ENCODE assay signal across 9 mouse cellular contexts in the genomic region with DNA sequence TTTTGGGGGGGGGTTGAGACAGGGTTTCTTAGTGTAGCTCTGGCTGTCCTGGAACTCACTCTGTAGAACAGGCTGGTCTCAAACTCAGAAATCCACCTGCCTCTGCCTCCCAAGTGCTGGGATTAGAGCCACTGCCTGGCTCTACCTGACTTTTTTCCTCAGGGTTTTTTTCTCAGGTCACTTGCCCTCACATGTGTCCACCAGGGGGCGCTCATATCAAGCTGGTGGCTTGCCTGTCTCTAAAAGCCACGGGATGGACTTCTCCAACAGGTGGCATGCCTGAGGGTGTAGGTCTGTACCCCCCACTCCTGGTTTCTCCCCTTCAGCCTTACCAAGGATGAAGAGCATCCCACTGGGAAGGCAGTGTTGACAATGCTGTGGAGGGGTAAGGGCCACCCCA. TPM values are rescaled to one million over a fixed set of nuclear protein-coding genes. Genes with fewer than 3 reads are reported as not detected.
A peak's percentile ranks its signal among the peaks of the same experiment; 100 is the strongest.
DNase-seq lines count a peak whose midpoint lies in the region; ATAC-seq and TF ChIP-seq lines count a peak whose summit lies in the region.
"Had no signal": no experiment of that assay in that cellular context is flagged by ENCODE, and none has a peak within 500 bp of the region (broad histone marks: within the 10 kb centered on the region; RNA-seq: fewer than 3 reads in every experiment).

No protein-coding gene starts in this region.

- H3K27me3 ChIP-seq in heart, embryonic 11.5 days (ENCODE audit: control insufficient read depth, insufficient read depth, low read length), result peaks cover 53% of the 10 kb centered on the region
- H3K27me3 ChIP-seq in myocyte (ENCODE audit: control insufficient read depth, insufficient read depth, insufficient read length), result no peaks in the 10 kb centered on the region

- no peak for TF ChIP-seq POLR2A in cortical plate, adult 2 months (IDR thresholded peaks at IDR 0.05; ENCODE audit: extremely low read depth, insufficient read depth, low read length)
- no peak for TF ChIP-seq POLR2A in myocyte (IDR thresholded peaks at IDR 0.05; ENCODE audit: insufficient read length, low read depth)

- H3K4me1 ChIP-seq in heart, embryonic 11.5 days (ENCODE audit: control insufficient read depth, insufficient read depth, low read length), result peaks cover 7% of the 10 kb centered on the region
- H3K4me1 ChIP-seq in cortical plate, adult 2 months (ENCODE audit: control insufficient read depth, insufficient read depth, low read length), result no peaks in the 10 kb centered on the region

- no peak overlapping the region for H3K4me3 ChIP-seq in heart, embryonic 11.5 days (ENCODE audit: low read depth, low read length)
- no peak overlapping the region for H3K4me3 ChIP-seq in cortical plate, adult 2 months (ENCODE audit: insufficient read depth, low read length)
- no peak overlapping the region for H3K4me3 ChIP-seq in left cerebral cortex, adult 2 months
- H3K4me3 ChIP-seq in myocyte, result no peak overlapping the region
- H3K4me3 ChIP-seq: midbrain, embryonic 12.5 days had no signal

- 2% methylated on average over 2 of the region's 2 CpGs for WGBS in heart, embryonic 11.5 days (ENCODE audit: insufficient replicate concordance)

- H3K9me3 ChIP-seq in heart, embryonic 11.5 days (replicated peaks; ENCODE audit: control insufficient read depth, low read length), result peaks cover 4% of the 10 kb centered on the region

- TF ChIP-seq CTCF in cortical plate, adult 2 months (IDR thresholded peaks at IDR 0.05; ENCODE audit: extremely low read depth, insufficient read depth, low read length), result peak; percentile 76
- TF ChIP-seq CTCF in left cerebral cortex, adult 2 months (IDR thresholded peaks at IDR 0.05), result peak; percentile 87

- no peak overlapping the region for H3K9ac ChIP-seq in heart, embryonic 11.5 days (ENCODE audit: low read depth, low read length)
- H3K9ac ChIP-seq: midbrain, embryonic 12.5 days had no signal

- H3K36me3 ChIP-seq in heart, embryonic 11.5 days (ENCODE audit: control insufficient read depth, insufficient read depth, low read length), result no peaks in the 10 kb centered on the region
- no peaks in the 10 kb centered on the region for H3K36me3 ChIP-seq in myocyte (ENCODE audit: control insufficient read depth, insufficient read depth)
- H3K36me3 ChIP-seq: midbrain, embryonic 12.5 days had no signal

- no peak for ATAC-seq in heart, embryonic 11.5 days (replicated peaks; ENCODE audit: insufficient number of reproducible peaks, low FRiP score, low TSS enrichment)

- peak; percentile 95 for DNase-seq in heart, adult 11 months
- peak; percentile 88 for DNase-seq in ZHBTc4 (ENCODE audit: low read depth, low spot score)
- peak; percentile 83 to 91 for DNase-seq in heart, postnatal 14 days
- peak; percentile 63 to 76 for DNase-seq in left cerebral cortex, adult 2 months (ENCODE audit: extremely low spot score in 1 of 2, low spot score in 2 of 2)
- DNase-seq in telencephalon, adult 2 months (ENCODE audit: low read depth, low spot score), result peak; percentile 17

- no peaks in the 10 kb centered on the region for H3K79me2 ChIP-seq in myocyte (ENCODE audit: control insufficient read depth, insufficient read depth)

- H3K4me2 ChIP-seq in heart, embryonic 11.5 days, result no peak overlapping the region
- no peak overlapping the region for H3K4me2 ChIP-seq in myocyte (ENCODE audit: low read depth)
- H3K4me2 ChIP-seq: midbrain, embryonic 12.5 days had no signal

- no peak overlapping the region for H3ac ChIP-seq in myocyte (ENCODE audit: control insufficient read depth, insufficient read length)

- intact Hi-C loops in heart, postnatal 14 days (cut with DNase I), result loop anchor here (1.0 to 5.0 kb wide), 3 partner anchors 68 to 238 kb away; no protein-coding TSS in a partner anchor
- intact Hi-C loops in left cerebral cortex, adult 2 months (cut with DNase I), result loop anchor here (1.0 to 5.0 kb wide), 3 partner anchors 68 to 238 kb away; no protein-coding TSS in a partner anchor

- H3K27ac ChIP-seq in heart, embryonic 11.5 days (ENCODE audit: low read depth, low read length), result no peak overlapping the region
- no peak overlapping the region for H3K27ac ChIP-seq in cortical plate, adult 2 months (ENCODE audit: insufficient read depth, low read length)
- no peak overlapping the region for H3K27ac ChIP-seq in left cerebral cortex, adult 2 months
- H3K27ac ChIP-seq: midbrain, embryonic 12.5 days had no signal

TF ChIP-seq in myocyte, 11 proteins besides CTCF, POLR2A, EP300 and RAD21:
- TF ChIP-seq MYOD1 (IDR thresholded peaks at IDR 0.05; ENCODE audit: control insufficient read depth in 1 of 3, insufficient read length in 2 of 3, low read depth in 2 of 3), result peak in 2 of 3 experiments; percentile 11 to 19
- TF ChIP-seq E2F4 (IDR thresholded peaks at IDR 0.05; ENCODE audit: insufficient read depth), result no peak

RNA-seq across cellular contexts. Expression of a gene that starts 11.5 kb away (rescaled TPM):
- polyA plus RNA-seq in heart, embryonic 11.5 days (2014; fragmentation: Nextera tagmentation; extraction: Ambion mirVana), result 0.26 and 0.31 TPM in 2 replicates
- 0.91 and 1.0 TPM in 2 replicates for polyA plus RNA-seq in cortical plate, adult 2 months (2012; rRNA removed)
- under 1 TPM; 0.83 to 0.93 TPM for total RNA-seq in heart, postnatal 14 days (2021)
- 1 to 10 TPM; 1.4 to 1.5 TPM for total RNA-seq in left cerebral cortex, adult 2 months (2021)
- 0.14 TPM for polyA plus RNA-seq in myocyte (2012; fragmentation: generic; extraction: Trizol)

RNA-seq across cellular contexts. Expression of a gene that starts 27.6 kb away (rescaled TPM):
- 29.3 and 32.3 TPM in 2 replicates for polyA plus RNA-seq in heart, embryonic 11.5 days (2014; fragmentation: Nextera tagmentation; extraction: Ambion mirVana)
- polyA plus RNA-seq in cortical plate, adult 2 months (2012; rRNA removed), result 128 and 136 TPM in 2 replicates
- total RNA-seq in heart, postnatal 14 days (2021), result 100 to 1,000 TPM; 101 to 116 TPM
- 100 to 1,000 TPM; 112 to 119 TPM for total RNA-seq in left cerebral cortex, adult 2 months (2021)
- 36.4 TPM for polyA plus RNA-seq in myocyte (2012; fragmentation: generic; extraction: Trizol)

RNA-seq across cellular contexts. Expression of a gene that starts 27.8 kb away (rescaled TPM):
- 74.0 and 76.4 TPM in 2 replicates for polyA plus RNA-seq in heart, embryonic 11.5 days (2014; fragmentation: Nextera tagmentation; extraction: Ambion mirVana)
- polyA plus RNA-seq in cortical plate, adult 2 months (2012; rRNA removed), result 55.5 and 56.1 TPM in 2 replicates
- 10 to 100 TPM; 22.2 to 27.0 TPM for total RNA-seq in heart, postnatal 14 days (2021)
- 10 to 100 TPM; 37.2 to 40.0 TPM for total RNA-seq in left cerebral cortex, adult 2 months (2021)
- 61.4 TPM for polyA plus RNA-seq in myocyte (2012; fragmentation: generic; extraction: Trizol)

RNA-seq across cellular contexts. Expression of a gene that starts 47.6 kb away (rescaled TPM):
- 61.5 and 61.9 TPM in 2 replicates for polyA plus RNA-seq in heart, embryonic 11.5 days (2014; fragmentation: Nextera tagmentation; extraction: Ambion mirVana)
- 63.4 TPM in 2 replicates for polyA plus RNA-seq in cortical plate, adult 2 months (2012; rRNA removed)
- 10 to 100 TPM; 54.4 to 55.6 TPM for total RNA-seq in heart, postnatal 14 days (2021)
- 10 to 100 TPM; 70.5 to 75.4 TPM for total RNA-seq in left cerebral cortex, adult 2 months (2021)
- 83.0 TPM for polyA plus RNA-seq in myocyte (2012; fragmentation: generic; extraction: Trizol)

RNA-seq across cellular contexts. Expression of a gene that starts 54.3 kb away (rescaled TPM):
- 0.16 TPM in 1 of 2 replicates, not detected in the other for polyA plus RNA-seq in heart, embryonic 11.5 days (2014; fragmentation: Nextera tagmentation; extraction: Ambion mirVana)
- polyA plus RNA-seq in cortical plate, adult 2 months (2012; rRNA removed), result not detected in 2 replicates
- not detected for total RNA-seq in heart, postnatal 14 days (2021)
- not detected for total RNA-seq in left cerebral cortex, adult 2 months (2021)
- polyA plus RNA-seq in myocyte (2012; fragmentation: generic; extraction: Trizol), result 1.5 TPM

Comparison
In these comparisons a context has a peak if more than half of its experiments do, and no peak if none do; other contexts are left out.
1. DNase-seq: peak in every context shown above with its lines; median percentile 95 in heart, adult 11 months; 88 in ZHBTc4; 87 in heart, postnatal 14 days; 70 in left cerebral cortex, adult 2 months; 17 in telencephalon, adult 2 months.